Mouse (Mus musculus): ENCODE results near the gene Auts2. TPM values are rescaled to one million over a fixed set of nuclear protein-coding genes. Genes with fewer than 3 reads are reported as not detected.

Gene Auts2
- polyA plus RNA-seq, 1 experiment from 2014 or later, result 97.2 TPM

GRCm38 (mm10) chr5:131558403-131559174, 984.6 kb downstream of the Auts2 start:
- Histone ChIP-seq H3K4me3 (replicated peaks; ENCODE audit: low read length) (no peak overlapping the region), H3K9ac (replicated peaks; ENCODE audit: low read depth, low read length) (no peak overlapping the region), H3K36me3 (ENCODE audit: control insufficient read depth, insufficient read depth) (no peaks in the 10 kb centered on the region), H3K9me3 (ENCODE audit: control insufficient read depth, low read length) (no peaks in the 10 kb centered on the region), H3K4me1 (replicated peaks; ENCODE audit: control insufficient read depth, insufficient read depth, low read length) (peaks cover 21% of the 10 kb centered on the region), H3K4me2 (ENCODE audit: low read length) (no peak overlapping the region), H3K27me3 (replicated peaks; ENCODE audit: control insufficient read depth, insufficient read depth, low read length) (no peaks in the 10 kb centered on the region), H3K27ac (ENCODE audit: low read length) (0 out of 2 replicates have a peak overlapping the region, but pooled peaks have one; percentile 4)
- WGBS, result 77% methylated on average over 8 of the region's 8 CpGs
- ATAC-seq, result no peak

- 54% methylated on average over 14 of the region's 14 CpGs for WGBS
Measured at GRCm38 (mm10) chr5:131557591-131558385, 985.4 kb downstream of the Auts2 start.

GRCm38 (mm10) chr5:131548932-131549563, 994.1 kb downstream of the Auts2 start:
- H3K36me3 ChIP-seq (ENCODE audit: control insufficient read depth, insufficient read depth), result no peaks in the 10 kb centered on the region
- WGBS, result 12% methylated on average over 17 of the region's 17 CpGs

More at GRCm38 (mm10) chr5:131557591-131558385, 985.4 kb downstream of the Auts2 start:
- Histone ChIP-seq H3K4me2 (ENCODE audit: low read length) (no peak overlapping the region), H3K36me3 (ENCODE audit: control insufficient read depth, insufficient read depth) (no peaks in the 10 kb centered on the region), H3K4me3 (replicated peaks; ENCODE audit: low read length) (no peak overlapping the region), H3K27ac (ENCODE audit: low read length) (0 out of 2 replicates have a peak overlapping the region, but pooled peaks have one; percentile 4), H3K9ac (replicated peaks; ENCODE audit: low read depth, low read length) (no peak overlapping the region), H3K4me1 (replicated peaks; ENCODE audit: control insufficient read depth, insufficient read depth, low read length) (peaks cover 21% of the 10 kb centered on the region), H3K27me3 (replicated peaks; ENCODE audit: control insufficient read depth, insufficient read depth, low read length) (no peaks in the 10 kb centered on the region), H3K9me3 (ENCODE audit: control insufficient read depth, low read length) (no peaks in the 10 kb centered on the region)
- no peak for ATAC-seq

GRCm38 (mm10) chr5:131547926-131548325, 995.2 kb downstream of the Auts2 start:
- Histone ChIP-seq H3K36me3 (ENCODE audit: control insufficient read depth, insufficient read depth) (no peaks in the 10 kb centered on the region), H3K27me3 (replicated peaks; ENCODE audit: control insufficient read depth, insufficient read depth, low read length) (no peaks in the 10 kb centered on the region), H3K9me3 (ENCODE audit: control insufficient read depth, low read length) (no peaks in the 10 kb centered on the region), H3K27ac (ENCODE audit: low read length) (0 out of 2 replicates have a peak overlapping the region, but pooled peaks have one; percentile 30), H3K4me2 (ENCODE audit: low read length) (peak overlapping the region; percentile 1; the same call in 1 of the 2 replicates), H3K9ac (replicated peaks; ENCODE audit: low read depth, low read length) (no peak overlapping the region), H3K4me3 (replicated peaks; ENCODE audit: low read length) (no peak overlapping the region), H3K4me1 (replicated peaks; ENCODE audit: control insufficient read depth, insufficient read depth, low read length) (peaks cover 38% of the 10 kb centered on the region)
- WGBS, result 29% methylated on average over 5 of the region's 6 CpGs
- ATAC-seq, result 0 out of 2 replicates have a peak, but pooled peaks have one; percentile 27

More at GRCm38 (mm10) chr5:131548932-131549563, 994.1 kb downstream of the Auts2 start:
- peaks cover 38% of the 10 kb centered on the region for H3K4me1 ChIP-seq (replicated peaks; ENCODE audit: control insufficient read depth, insufficient read depth, low read length)
- H3K27ac ChIP-seq (ENCODE audit: low read length), result peak overlapping the region; percentile 64
- 0 out of 2 replicates have a peak overlapping the region, but pooled peaks have one; percentile 10 for H3K9ac ChIP-seq (replicated peaks; ENCODE audit: low read depth, low read length)
- no peak overlapping the region for H3K4me3 ChIP-seq (replicated peaks; ENCODE audit: low read length)
- H3K27me3 ChIP-seq (replicated peaks; ENCODE audit: control insufficient read depth, insufficient read depth, low read length), result no peaks in the 10 kb centered on the region
- ATAC-seq, result 0 out of 2 replicates have a peak, but pooled peaks have one; percentile 19
- peak overlapping the region; percentile 17; the same call in 1 of the 2 replicates for H3K4me2 ChIP-seq (ENCODE audit: low read length)
- no peaks in the 10 kb centered on the region for H3K9me3 ChIP-seq (ENCODE audit: control insufficient read depth, low read length)

- Histone ChIP-seq H3K9ac (replicated peaks; ENCODE audit: low read depth, low read length) (no peak overlapping the region), H3K4me3 (replicated peaks; ENCODE audit: low read length) (no peak overlapping the region), H3K4me1 (replicated peaks; ENCODE audit: control insufficient read depth, insufficient read depth, low read length) (peaks cover 38% of the 10 kb centered on the region), H3K36me3 (ENCODE audit: control insufficient read depth, insufficient read depth) (no peaks in the 10 kb centered on the region), H3K9me3 (ENCODE audit: control insufficient read depth, low read length) (no peaks in the 10 kb centered on the region), H3K4me2 (ENCODE audit: low read length) (no peak overlapping the region), H3K27me3 (replicated peaks; ENCODE audit: control insufficient read depth, insufficient read depth, low read length) (no peaks in the 10 kb centered on the region), H3K27ac (ENCODE audit: low read length) (peak overlapping the region; percentile 29; the same call in 1 of the 2 replicates)
- ATAC-seq, result no peak
- 38% methylated on average over 1 of the region's 1 CpGs for WGBS
Measured at GRCm38 (mm10) chr5:131546414-131546813, 996.7 kb downstream of the Auts2 start.

GRCm38 (mm10) chr5:131544381-131544780, 998.8 kb downstream of the Auts2 start:
- Histone ChIP-seq H3K27me3 (replicated peaks; ENCODE audit: control insufficient read depth, insufficient read depth, low read length) (no peaks in the 10 kb centered on the region), H3K9me3 (ENCODE audit: control insufficient read depth, low read length) (no peaks in the 10 kb centered on the region), H3K9ac (replicated peaks; ENCODE audit: low read depth, low read length) (no peak overlapping the region), H3K4me1 (replicated peaks; ENCODE audit: control insufficient read depth, insufficient read depth, low read length) (peaks cover 33% of the 10 kb centered on the region), H3K4me3 (replicated peaks; ENCODE audit: low read length) (no peak overlapping the region), H3K4me2 (ENCODE audit: low read length) (no peak overlapping the region), H3K36me3 (ENCODE audit: control insufficient read depth, insufficient read depth) (no peaks in the 10 kb centered on the region), H3K27ac (ENCODE audit: low read length) (no peak overlapping the region)
- ATAC-seq, result no peak
- 92% methylated on average over 7 of the region's 7 CpGs for WGBS

GRCm38 (mm10) chr5:131538311-131538915, 1004.7 kb downstream of the Auts2 start:
- ATAC-seq, result peak; percentile 84
- peak overlapping the region; percentile 100 for H3K9ac ChIP-seq (replicated peaks; ENCODE audit: low read depth, low read length)
- H3K4me2 ChIP-seq (ENCODE audit: low read length), result peak overlapping the region; percentile 60
- H3K4me1 ChIP-seq (replicated peaks; ENCODE audit: control insufficient read depth, insufficient read depth, low read length), result peaks cover 19% of the 10 kb centered on the region
- no peaks in the 10 kb centered on the region for H3K36me3 ChIP-seq (ENCODE audit: control insufficient read depth, insufficient read depth)
- no peaks in the 10 kb centered on the region for H3K27me3 ChIP-seq (replicated peaks; ENCODE audit: control insufficient read depth, insufficient read depth, low read length)
- WGBS, result 0% methylated on average over 43 of the region's 68 CpGs
- no peaks in the 10 kb centered on the region for H3K9me3 ChIP-seq (ENCODE audit: control insufficient read depth, low read length)
- peak overlapping the region; percentile 99 for H3K27ac ChIP-seq (ENCODE audit: low read length)
- peak overlapping the region; percentile 99 for H3K4me3 ChIP-seq (replicated peaks; ENCODE audit: low read length)

GRCm38 (mm10) chr5:131537831-131538310, 1005.3 kb downstream of the Auts2 start:
- under 1% methylated on average over 45 of the region's 48 CpGs for WGBS
- H3K4me3 ChIP-seq (replicated peaks; ENCODE audit: low read length), result peak overlapping the region; percentile 99
- peaks cover 24% of the 10 kb centered on the region for H3K4me1 ChIP-seq (replicated peaks; ENCODE audit: control insufficient read depth, insufficient read depth, low read length)
- H3K36me3 ChIP-seq (ENCODE audit: control insufficient read depth, insufficient read depth), result no peaks in the 10 kb centered on the region
- H3K4me2 ChIP-seq (ENCODE audit: low read length), result peak overlapping the region; percentile 60
- peak overlapping the region; percentile 99 for H3K27ac ChIP-seq (ENCODE audit: low read length)
- H3K9ac ChIP-seq (replicated peaks; ENCODE audit: low read depth, low read length), result peak overlapping the region; percentile 100
- H3K9me3 ChIP-seq (ENCODE audit: control insufficient read depth, low read length), result no peaks in the 10 kb centered on the region
- peak; percentile 76 for ATAC-seq
- no peaks in the 10 kb centered on the region for H3K27me3 ChIP-seq (replicated peaks; ENCODE audit: control insufficient read depth, insufficient read depth, low read length)
